Mouse (Mus musculus): ENCODE measurements around the gene Cep41.

The Cep41 gene

DNA sequence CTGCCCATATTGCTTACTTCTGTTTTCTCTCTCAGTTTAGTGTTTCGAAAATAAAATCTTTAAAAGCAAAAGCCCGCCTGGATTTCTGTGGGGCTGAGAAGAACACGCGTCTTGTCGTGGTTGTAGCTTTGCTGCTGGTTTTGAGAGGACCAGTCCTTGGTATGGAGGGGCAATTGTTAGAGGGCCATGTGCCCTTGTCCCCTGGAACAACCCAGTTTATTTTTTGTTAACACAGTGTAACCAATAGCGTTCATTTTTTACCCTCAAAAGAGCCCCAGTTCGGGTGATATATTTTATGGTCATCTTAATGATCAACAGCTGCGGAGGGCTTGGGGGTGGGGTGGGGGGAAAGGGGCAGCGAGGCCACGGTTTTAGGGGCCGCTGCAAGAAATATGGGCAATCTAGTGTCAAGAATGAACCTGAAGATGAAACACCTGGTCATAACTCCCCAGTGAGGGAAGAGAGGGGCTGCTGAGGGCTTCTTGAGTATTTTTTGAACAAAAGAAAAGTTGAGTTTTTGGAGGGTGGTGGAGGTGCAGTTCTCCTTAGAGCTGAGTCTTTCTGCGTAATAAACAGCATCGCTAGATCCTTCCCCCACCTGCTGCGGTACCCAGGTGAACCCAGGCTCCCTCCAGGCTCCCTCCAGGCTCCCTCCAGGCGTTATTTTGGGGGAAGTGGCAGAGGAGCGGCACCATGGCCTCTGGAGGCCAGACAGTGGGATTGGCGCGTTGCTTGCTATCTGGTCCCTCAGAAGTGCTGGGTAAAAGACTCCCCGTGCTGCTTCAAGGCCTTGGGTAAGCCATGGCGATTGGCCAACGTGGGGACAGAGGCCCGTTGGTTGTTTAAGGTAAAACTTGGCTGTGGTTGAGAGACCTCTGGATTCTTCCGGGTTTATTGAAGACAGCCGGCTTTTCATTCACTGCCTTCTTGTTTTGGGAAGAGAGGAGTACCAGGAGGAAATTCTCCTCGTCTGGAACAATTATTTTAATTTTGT is 17.1 kb upstream of the Cep41 start:
- no peak for DNase-seq

- no peak for DNase-seq
Observed at GRCm38 (mm10) chr6:30709115-30709514, 15.6 kb upstream of the Cep41 start.

- DNase-seq, result no peak
Observed at GRCm38 (mm10) chr6:30703977-30704602, 10.5 kb upstream of the Cep41 start.

- DNase-seq, result no peak
Observed at GRCm38 (mm10) chr6:30703476-30703875, 9.9 kb upstream of the Cep41 start.

DNA sequence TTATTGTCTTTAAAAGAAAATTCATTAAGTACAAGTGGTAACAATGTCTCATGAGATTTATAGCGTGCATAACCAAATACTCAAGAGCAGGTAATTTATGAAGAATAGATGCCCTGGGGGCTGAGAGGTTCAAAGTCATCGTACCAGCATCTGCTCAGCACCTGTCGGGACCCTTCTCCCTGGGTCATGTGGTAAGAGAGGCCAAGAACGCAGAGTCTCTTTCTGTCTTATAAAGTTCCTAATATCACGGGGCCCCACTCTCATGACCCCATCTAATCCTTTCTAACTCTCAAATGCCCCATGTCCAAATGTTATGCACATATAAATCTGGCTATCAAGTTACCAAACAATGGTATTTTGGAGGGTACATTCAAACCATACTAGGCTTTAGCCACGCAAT is 9.3 kb upstream of the Cep41 start:
- DNase-seq, result no peak

DNA sequence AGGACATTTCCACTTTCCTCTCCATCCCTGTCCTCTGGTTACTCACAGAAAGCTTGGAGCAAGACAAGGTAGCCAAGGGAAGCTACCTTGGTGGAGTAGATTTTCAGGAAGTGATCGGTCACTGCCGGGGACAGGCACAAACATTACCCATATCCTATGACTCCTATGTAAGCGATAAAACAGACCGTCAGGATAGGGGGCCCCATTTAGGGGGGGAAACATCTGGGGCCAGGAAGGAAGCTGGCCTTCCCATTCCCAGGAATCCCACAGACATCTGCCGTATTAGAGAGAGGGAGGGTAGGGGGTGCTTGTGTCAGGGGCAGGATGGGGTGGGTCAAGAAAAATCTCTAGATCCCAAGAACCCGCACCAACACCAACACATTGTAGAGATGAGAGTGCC is 6.6 kb upstream of the Cep41 start:
- DNase-seq, result peak in 1 of 2 experiments; percentile 47

- DNase-seq, result no peak
Observed at GRCm38 (mm10) chr6:30698036-30698435, 4.5 kb upstream of the Cep41 start.

- DNase-seq, result no peak
Observed at GRCm38 (mm10) chr6:30697464-30697863, 3.9 kb upstream of the Cep41 start.

- no peak for DNase-seq
Observed at GRCm38 (mm10) chr6:30695124-30695523, 1.6 kb upstream of the Cep41 start.

DNA sequence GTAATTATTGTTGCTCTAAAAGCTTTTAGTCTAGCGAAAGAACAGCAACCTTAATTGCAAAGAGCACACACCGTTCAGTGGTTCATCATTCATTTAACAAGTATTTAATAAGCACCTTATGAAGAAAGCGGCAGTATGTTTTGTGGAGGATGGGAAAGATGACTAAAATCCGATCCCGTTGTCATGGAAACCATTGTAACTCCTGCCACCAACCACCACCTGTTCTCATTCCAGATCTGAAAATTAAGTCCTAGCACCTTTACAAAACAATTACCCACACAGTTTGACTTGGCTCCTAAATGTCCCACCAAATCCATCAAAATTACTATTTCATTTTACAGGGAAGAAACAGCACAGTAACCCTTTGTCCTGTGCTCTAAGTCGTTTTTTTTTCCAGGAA is 660 bp upstream of the Cep41 start:
- DNase-seq, result no peak

- no peak for DNase-seq
Observed at GRCm38 (mm10) chr6:30692826-30693225, 723 bp downstream of the Cep41 start.

GRCm38 (mm10) chr6:30687198-30687597 is 6.4 kb downstream of the Cep41 start:
- DNase-seq, result no peak

GRCm38 (mm10) chr6:30684570-30684969 is 9.0 kb downstream of the Cep41 start:
- DNase-seq, result no peak

GRCm38 (mm10) chr6:30681935-30682900 is 11.3 kb downstream of the Cep41 start:
- DNase-seq, result peak; percentile 52 to 72

- DNase-seq, result no peak
Observed at GRCm38 (mm10) chr6:30680442-30680841, 13.1 kb downstream of the Cep41 start.

DNA sequence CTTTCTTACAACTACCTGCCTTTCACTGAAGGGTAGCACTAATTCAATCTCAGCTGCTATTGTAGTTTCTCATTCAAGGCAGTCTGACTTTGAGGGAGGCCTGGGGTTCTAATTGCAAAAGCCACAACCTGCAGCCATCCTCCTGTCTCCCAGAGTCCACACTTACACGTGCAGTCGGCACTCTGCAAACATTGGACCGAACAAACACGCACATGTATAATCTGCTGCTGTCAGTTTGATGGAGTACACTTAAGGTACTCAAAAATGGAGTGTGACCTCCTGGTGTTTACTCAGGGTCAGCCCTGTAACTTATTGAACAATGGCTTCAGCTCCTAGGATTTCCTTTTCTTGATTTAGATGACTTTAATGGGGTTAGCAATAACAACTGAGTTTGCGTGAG is 14.0 kb downstream of the Cep41 start:
- DNase-seq, result no peak

DNA sequence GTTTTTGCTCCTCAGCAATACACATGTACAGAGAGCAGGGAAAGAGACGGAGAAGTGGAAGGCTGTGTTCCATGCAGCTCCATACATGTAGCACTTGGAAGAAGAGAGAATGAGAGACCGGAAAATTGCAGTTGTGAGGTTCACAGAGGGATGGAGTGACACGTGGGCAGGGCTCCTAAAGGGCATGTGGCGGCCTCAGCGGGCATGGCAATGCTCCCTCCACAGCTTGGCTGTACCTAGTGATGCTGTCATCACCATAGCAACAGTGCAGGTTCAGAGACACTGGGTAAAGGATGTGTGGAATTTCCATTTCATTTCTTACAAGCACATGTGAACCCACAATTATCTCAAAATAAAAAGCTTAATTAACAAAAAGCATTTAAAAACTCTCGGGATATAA is 15.1 kb downstream of the Cep41 start:
- DNase-seq, result no peak

DNA sequence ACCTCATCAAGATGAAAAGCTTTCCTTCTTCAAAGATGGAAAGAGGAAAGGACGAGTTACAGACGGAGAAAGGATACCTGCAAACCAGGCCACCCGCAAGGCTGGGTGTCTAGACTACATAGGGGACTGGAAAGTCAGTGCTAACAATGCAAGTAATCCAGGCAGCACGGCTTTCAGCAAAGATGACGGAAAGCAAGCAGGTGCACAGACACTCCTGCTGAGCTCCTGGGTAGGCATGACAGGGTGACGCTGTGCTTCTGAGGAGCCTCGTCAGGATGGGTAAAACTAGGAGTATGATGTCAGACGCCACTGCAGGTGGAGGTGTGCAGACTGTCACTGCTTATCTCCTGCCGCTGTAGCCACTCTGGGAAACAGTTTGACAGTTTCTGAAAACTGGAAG is 16.0 kb downstream of the Cep41 start:
- DNase-seq, result no peak

GRCm38 (mm10) chr6:30676506-30676905 is 17.0 kb downstream of the Cep41 start:
- DNase-seq, result no peak

DNA sequence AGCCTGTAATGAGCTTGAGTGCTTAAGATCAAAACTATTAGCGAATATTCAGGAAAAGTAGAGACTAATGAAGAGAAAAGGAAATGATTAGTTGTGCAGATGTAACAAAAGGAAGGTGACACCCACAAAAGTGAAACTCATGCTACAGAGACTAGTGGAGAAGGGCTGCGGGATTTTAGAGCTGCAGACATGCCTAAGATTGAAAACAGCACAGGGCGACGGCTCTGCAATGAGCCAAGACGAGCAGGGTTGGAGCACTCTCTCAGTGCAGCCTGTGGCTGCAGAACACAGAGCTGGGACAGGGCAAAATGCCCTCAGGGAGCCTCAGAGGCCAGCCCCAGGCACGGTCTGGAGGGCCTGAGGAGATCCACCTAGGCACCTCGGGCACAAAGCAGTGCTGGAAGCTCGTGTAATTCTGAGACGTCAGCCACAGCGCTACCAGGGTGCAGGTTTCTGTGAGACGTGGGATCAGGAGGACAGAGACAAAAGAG is 18.2 kb downstream of the Cep41 start:
- peak; percentile 48 to 64 for DNase-seq

GRCm38 (mm10) chr6:30674714-30675280 is 18.8 kb downstream of the Cep41 start:
- DNase-seq, result no peak
